Mouse (Mus musculus) midbrain, embryonic 12.5 days (tissue): ENCODE measurements around the gene Strap. TPM values are rescaled to one million over a fixed set of nuclear protein-coding genes. Genes with fewer than 3 reads are reported as not detected.

Experiments
- ATAC-seq: fragments of 200-750 bp; cut with Nextera tagmentation; 2 replicates; pipeline ENCODE4 v1.8.0; 2017; ENCODE audit warnings: low read depth, moderate TSS enrichment, moderate library complexity; ENCODE audit not compliant: low FRiP score
- H3K27ac ChIP-seq: fragments of 300-500 bp; sonication (generic); replicated peaks from 2 replicates; pipeline ENCODE4 v1.5.1; 2016; ENCODE audit warnings: mild to moderate bottlenecking
- H3K27me3 ChIP-seq: fragments of 300-500 bp; sonication (generic); 2 replicates; pipeline ENCODE4 v1.6.1; 2016; ENCODE audit warnings: mild to moderate bottlenecking
- H3K36me3 ChIP-seq: fragments of 300-500 bp; sonication (generic); 2 replicates; pipeline ENCODE4 v1.6.1; 2016
- H3K4me1 ChIP-seq: fragments of 300-500 bp; sonication (generic); 2 replicates; pipeline ENCODE4 v1.6.1; 2016
- H3K4me2 ChIP-seq: fragments of 300-500 bp; sonication (generic); replicated peaks from 2 replicates; pipeline ENCODE4 v1.6.1; 2016; ENCODE audit warnings: mild to moderate bottlenecking, moderate library complexity
- H3K4me3 ChIP-seq: fragments of 300-500 bp; sonication (generic); 2 replicates; pipeline ENCODE4 v1.5.1; 2016; ENCODE audit warnings: mild to moderate bottlenecking
- H3K9ac ChIP-seq: fragments of 300-500 bp; sonication (generic); replicated peaks from 2 replicates; pipeline ENCODE4 v1.6.1; 2016; ENCODE audit warnings: mild to moderate bottlenecking, moderate library complexity
- H3K9me3 ChIP-seq: fragments of 300-500 bp; sonication (generic); 2 replicates; pipeline ENCODE4 v1.6.1; 2016; ENCODE audit warnings: mild to moderate bottlenecking
- WGBS: fragments of 180-500 bp; shearing (Covaris S2); methylation state at CpG from one replicate; pipeline ENCODE4 v1.1.7; 2016; 5-methylcytosine and 5-hydroxymethylcytosine counted together
- polyA plus RNA-seq: library from polyadenylated mRNA; unstranded; fragments of >200 nt; fragmentation: Nextera tagmentation; extraction: Ambion mirVana; gene quantifications from 2 replicates; pipeline ENCODE4 v1.2.1, GENCODE M21; 2016

The Strap gene
- polyA plus RNA-seq, 1 experiment from 2014 or later = 203 TPM

- 70% methylated on average over 2 of the region's 2 CpGs for WGBS
- no peak; the same call in 1 of the 2 replicates for ATAC-seq
- H3K27me3 ChIP-seq = no peaks in the 10 kb centered on the region
Observed at GRCm38 (mm10) chr6:137789658-137790057, 54.8 kb downstream of the Strap start.

GRCm38 (mm10) chr6:137795494-137795893, 60.6 kb downstream of the Strap start:
- H3K4me2 ChIP-seq = no peak overlapping the region
- H3K9ac ChIP-seq = no peak overlapping the region
- 80% methylated on average over 2 of the region's 2 CpGs for WGBS
- H3K27me3 ChIP-seq = no peaks in the 10 kb centered on the region
- H3K36me3 ChIP-seq = peaks cover 7% of the 10 kb centered on the region
- peaks cover 7% of the 10 kb centered on the region for H3K9me3 ChIP-seq
- ATAC-seq = no peak
- no peak overlapping the region for H3K27ac ChIP-seq
- H3K4me1 ChIP-seq = no peaks in the 10 kb centered on the region
- H3K4me3 ChIP-seq = no peak overlapping the region

More at GRCm38 (mm10) chr6:137789658-137790057, 54.8 kb downstream of the Strap start:
- H3K9me3 ChIP-seq = no peaks in the 10 kb centered on the region
- no peaks in the 10 kb centered on the region for H3K4me1 ChIP-seq
- no peak overlapping the region for H3K4me2 ChIP-seq
- no peaks in the 10 kb centered on the region for H3K36me3 ChIP-seq
- no peak overlapping the region for H3K27ac ChIP-seq
- H3K9ac ChIP-seq = no peak overlapping the region
- H3K4me3 ChIP-seq = no peak overlapping the region

- ATAC-seq = peak; percentile 50
Observed at GRCm38 (mm10) chr6:137796596-137797567, 62.0 kb downstream of the Strap start.

GRCm38 (mm10) chr6:137799253-137799652, 64.4 kb downstream of the Strap start:
- no peak overlapping the region for H3K4me3 ChIP-seq
- H3K36me3 ChIP-seq = peaks cover 7% of the 10 kb centered on the region
- no peaks in the 10 kb centered on the region for H3K4me1 ChIP-seq
- WGBS = 97% methylated on average over 9 of the region's 9 CpGs
- no peak overlapping the region for H3K4me2 ChIP-seq
- peaks cover 13% of the 10 kb centered on the region for H3K9me3 ChIP-seq
- H3K27me3 ChIP-seq = no peaks in the 10 kb centered on the region
- H3K27ac ChIP-seq = no peak overlapping the region
- no peak overlapping the region for H3K9ac ChIP-seq
- no peak for ATAC-seq

More at GRCm38 (mm10) chr6:137796596-137797567, 62.0 kb downstream of the Strap start:
- no peak overlapping the region for H3K4me3 ChIP-seq
- H3K4me1 ChIP-seq = no peaks in the 10 kb centered on the region
- peaks cover 7% of the 10 kb centered on the region for H3K36me3 ChIP-seq
- no peak overlapping the region for H3K27ac ChIP-seq
- no peak overlapping the region for H3K9ac ChIP-seq
- no peaks in the 10 kb centered on the region for H3K27me3 ChIP-seq
- peaks cover 13% of the 10 kb centered on the region for H3K9me3 ChIP-seq
- WGBS = 69% methylated on average over 29 of the region's 29 CpGs
- no peak overlapping the region for H3K4me2 ChIP-seq

Other genes with a start within 250 kb of the Strap start
- gene Eps8, start 80.2 kb upstream of the Strap start, polyA plus RNA-seq = 10.7 and 11.0 TPM in 2 replicates
- gene Dera, start 19.5 kb downstream of the Strap start, polyA plus RNA-seq = 38.7 and 40.4 TPM in 2 replicates